Mouse (Mus musculus) MEL (cell line): ENCODE data around the gene Usp5.

Experiments used
- CHD1 ChIP-seq: IDR thresholded peaks from 2 replicates; pipeline ENCODE4 v1.6.1; 2012; ENCODE audit warnings: low read depth, mild to moderate bottlenecking, inconsistent platforms, low read length, improper control_type of control experiment
- CTCF ChIP-seq, 3 experiments: IDR thresholded peaks in 2 of 3; conservative IDR thresholded peaks in 1 of 3; 2 replicates each; pipeline ENCODE4 v1.5.1; 2011 to 2012; ENCODE audit warnings: low read length in 3 of 3, low read depth in 2 of 3, mild to moderate bottlenecking in 2 of 3, improper control_type of control experiment in 1 of 3, inconsistent platforms in 1 of 3, mixed read lengths in 1 of 3, moderate library complexity in 1 of 3; ENCODE audit not compliant: control insufficient read depth in 1 of 3, insufficient read depth in 1 of 3, poor library complexity in 1 of 3, severe bottlenecking in 1 of 3
- EP300 ChIP-seq, 2 experiments: IDR thresholded peaks; 2 replicates each; pipeline ENCODE4 v1.6.1; 2011; ENCODE audit warnings: improper control_type of control experiment in 2 of 2, low read length in 2 of 2, low read depth in 1 of 2, mild to moderate bottlenecking in 1 of 2
- HCFC1 ChIP-seq: IDR thresholded peaks from 2 replicates; pipeline ENCODE4 v1.6.1; 2012; ENCODE audit warnings: low read depth, mild to moderate bottlenecking, inconsistent platforms, low read length, improper control_type of control experiment, moderate library complexity
- POLR2A ChIP-seq, 2 experiments: IDR thresholded peaks; 2 replicates each; pipeline ENCODE4 v1.6.1; 2011 to 2012; ENCODE audit warnings: low read length in 2 of 2, mild to moderate bottlenecking in 2 of 2, control low read depth in 1 of 2, improper control_type of control experiment in 1 of 2, low read depth in 1 of 2, moderate library complexity in 1 of 2; ENCODE audit not compliant: control insufficient read depth in 1 of 2, insufficient read depth in 1 of 2, poor library complexity in 1 of 2
- USF1 ChIP-seq: IDR thresholded peaks from 2 replicates; pipeline ENCODE4 v1.6.1; 2014; ENCODE audit warnings: low read depth, mild to moderate bottlenecking, inconsistent platforms, low read length, improper control_type of control experiment, moderate library complexity

- TF ChIP-seq CTCF (IDR thresholded peaks at IDR 0.05 in 2 of 3, conservative IDR thresholded peaks at IDR 0.05 in 1 of 3; ENCODE audit: control insufficient read depth in 1 of 3, insufficient read depth in 1 of 3, low read depth in 2 of 3, low read length in 3 of 3, poor library complexity in 1 of 3, severe bottlenecking in 1 of 3) (no peak), EP300 (IDR thresholded peaks at IDR 0.05; ENCODE audit: low read depth in 1 of 2, low read length in 2 of 2) (no peak), POLR2A (IDR thresholded peaks at IDR 0.05; ENCODE audit: control insufficient read depth in 1 of 2, insufficient read depth in 1 of 2, low read depth in 1 of 2, low read length in 2 of 2, poor library complexity in 1 of 2) (no peak), CHD1 (no peak), USF1 (no peak), HCFC1 (no peak)
Measured at GRCm38 (mm10) chr6:124817563-124817962, 11.7 kb downstream of the Usp5 start.
